Mouse (Mus musculus) fibroblast of lung, adult 2 months (primary cell): ENCODE data around the gene Frem2.

Experiments used
- DNase-seq: peaks from one replicate; pipeline ENCODE4 v3.0.0-alpha.2; 2011; ENCODE audit warnings: low read depth

Gene Frem2

GRCm38 (mm10) chr3:53469650-53470049 lies 187.5 kb downstream of the Frem2 start:
- no peak for DNase-seq

GRCm38 (mm10) chr3:53467356-53467755 lies 189.8 kb downstream of the Frem2 start:
- DNase-seq, result no peak

- no peak for DNase-seq
These were observed 190.7 kb downstream of the Frem2 start for GRCm38 (mm10) chr3:53466481-53466880.

- no peak for DNase-seq
These were observed 191.8 kb downstream of the Frem2 start for GRCm38 (mm10) chr3:53465330-53465729.

- no peak for DNase-seq
These were observed 192.9 kb downstream of the Frem2 start for GRCm38 (mm10) chr3:53464146-53464698.
